Mouse (Mus musculus) hindbrain, embryonic 12.5 days (tissue): ENCODE measurements around the gene Bola3. TPM values are rescaled to one million over a fixed set of nuclear protein-coding genes. Genes with fewer than 3 reads are reported as not detected.
"Not testable (repeated sequence)": the region's sequence is repeated elsewhere in the genome, so short reads cannot be mapped to it uniquely, and the experiment has no call there.

Experiments
- ATAC-seq: fragments of 200-750 bp; cut with Nextera tagmentation; 2 replicates; pipeline ENCODE4 v1.8.0; 2017; ENCODE audit warnings: moderate TSS enrichment; ENCODE audit not compliant: low FRiP score
- H3K27ac ChIP-seq: fragments of 300-500 bp; sonication (generic); 2 replicates; pipeline ENCODE4 v1.5.1; 2016; ENCODE audit warnings: mild to moderate bottlenecking
- H3K27me3 ChIP-seq: fragments of 300-500 bp; sonication (generic); 2 replicates; pipeline ENCODE4 v1.6.1; 2016; ENCODE audit warnings: mild to moderate bottlenecking
- H3K36me3 ChIP-seq: fragments of 300-500 bp; sonication (generic); 2 replicates; pipeline ENCODE4 v1.6.1; 2016; ENCODE audit warnings: mild to moderate bottlenecking
- H3K4me1 ChIP-seq: fragments of 300-500 bp; sonication (generic); 2 replicates; pipeline ENCODE4 v1.6.1; 2016
- H3K4me2 ChIP-seq: fragments of 300-500 bp; sonication (generic); replicated peaks from 2 replicates; pipeline ENCODE4 v1.6.1; 2016; ENCODE audit warnings: mild to moderate bottlenecking
- H3K4me3 ChIP-seq: fragments of 300-500 bp; sonication (generic); 2 replicates; pipeline ENCODE4 v1.5.1; 2016; ENCODE audit warnings: mild to moderate bottlenecking
- H3K9ac ChIP-seq: fragments of 300-500 bp; sonication (generic); 2 replicates; pipeline ENCODE4 v1.6.1; 2016; ENCODE audit warnings: mild to moderate bottlenecking, moderate library complexity
- H3K9me3 ChIP-seq: fragments of 300-500 bp; sonication (generic); replicated peaks from 2 replicates; pipeline ENCODE4 v1.6.1; 2016; ENCODE audit warnings: mild to moderate bottlenecking
- WGBS: fragments of 180-500 bp; shearing (Covaris S2); methylation state at CpG from one replicate; pipeline ENCODE4 v1.1.7; 2016; 5-methylcytosine and 5-hydroxymethylcytosine counted together
- polyA plus RNA-seq: library from polyadenylated mRNA; unstranded; fragments of >200 nt; fragmentation: Nextera tagmentation; extraction: Ambion mirVana; gene quantifications from 2 replicates; pipeline ENCODE4 v1.2.1, GENCODE M21; 2016

Bola3 gene
- polyA plus RNA-seq, 1 experiment from 2014 or later = 92.1 TPM

DNA sequence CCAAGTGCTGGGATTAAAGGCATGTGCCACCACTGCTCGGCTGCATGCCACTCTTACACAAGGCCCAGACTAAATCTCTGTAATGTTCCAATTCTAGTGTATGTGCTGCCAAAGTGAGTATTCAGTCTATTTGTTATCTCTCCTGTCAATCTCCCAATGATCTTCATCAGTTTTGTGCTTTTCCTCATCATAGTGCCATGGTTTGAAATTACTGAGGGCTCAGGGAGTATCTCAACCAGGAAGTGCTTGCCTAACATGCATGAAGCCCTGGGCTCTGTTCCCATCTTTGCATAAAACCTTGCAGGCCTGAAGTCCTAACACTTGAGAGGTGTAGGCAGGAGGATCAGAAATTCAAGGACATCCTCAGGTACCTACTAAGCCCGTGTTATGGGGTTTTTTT, 26.2 kb upstream of the Bola3 start:
- no peaks in the 10 kb centered on the region for H3K9me3 ChIP-seq
- 73% methylated on average over 2 of the region's 2 CpGs for WGBS
- H3K4me3 ChIP-seq = no peak overlapping the region
- H3K9ac ChIP-seq = no peak overlapping the region
- no peaks in the 10 kb centered on the region for H3K36me3 ChIP-seq
- peaks cover 12% of the 10 kb centered on the region for H3K4me1 ChIP-seq
- no peak for ATAC-seq
- H3K27me3 ChIP-seq = no peaks in the 10 kb centered on the region
- H3K4me2 ChIP-seq = no peak overlapping the region
- H3K27ac ChIP-seq = no peak overlapping the region

DNA sequence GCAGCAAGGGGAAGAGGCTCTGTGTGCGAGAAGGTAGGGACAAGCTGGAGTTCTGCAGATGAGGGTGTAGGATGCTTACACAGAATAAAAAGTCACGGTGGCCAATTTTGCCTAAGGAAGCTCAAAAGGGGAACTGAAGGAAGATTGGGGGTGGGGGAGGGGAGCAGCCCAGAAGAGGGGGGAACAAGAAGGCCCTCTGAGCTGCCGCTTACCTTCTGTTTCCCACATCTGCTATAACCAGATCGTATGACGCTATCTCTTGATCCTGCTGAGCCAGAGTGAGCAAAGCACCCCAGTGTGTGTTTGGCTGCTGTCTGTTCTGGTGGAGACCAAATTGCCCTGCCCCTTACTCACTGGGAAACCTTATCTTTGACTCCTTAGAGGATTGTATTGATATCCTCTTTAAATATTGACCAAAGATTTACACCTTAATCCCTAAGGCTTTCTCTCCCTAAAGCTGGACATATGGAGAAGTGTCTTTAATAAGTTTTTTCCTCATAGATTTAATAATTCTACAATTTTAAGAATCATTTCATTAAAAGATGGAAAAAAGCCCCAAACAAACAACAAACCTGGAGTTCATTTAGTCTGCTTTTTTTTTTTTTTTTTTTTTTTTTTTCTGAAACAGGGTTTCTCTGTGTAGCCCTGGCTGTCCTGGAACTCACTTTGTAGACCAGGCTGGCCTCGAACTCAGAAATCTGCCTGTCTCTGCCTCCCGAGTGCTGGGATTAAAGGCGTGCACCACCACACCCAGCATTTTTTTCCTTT, 25.1 kb upstream of the Bola3 start:
- Histone ChIP-seq H3K4me3 (no peak overlapping the region), H3K4me1 (peaks cover 15% of the 10 kb centered on the region), H3K27me3 (no peaks in the 10 kb centered on the region), H3K9me3 (no peaks in the 10 kb centered on the region), H3K4me2 (no peak overlapping the region), H3K36me3 (no peaks in the 10 kb centered on the region), H3K9ac (no peak overlapping the region), H3K27ac (no peak overlapping the region)
- 73% methylated on average over 8 of the region's 8 CpGs for WGBS
- ATAC-seq = no peak

DNA sequence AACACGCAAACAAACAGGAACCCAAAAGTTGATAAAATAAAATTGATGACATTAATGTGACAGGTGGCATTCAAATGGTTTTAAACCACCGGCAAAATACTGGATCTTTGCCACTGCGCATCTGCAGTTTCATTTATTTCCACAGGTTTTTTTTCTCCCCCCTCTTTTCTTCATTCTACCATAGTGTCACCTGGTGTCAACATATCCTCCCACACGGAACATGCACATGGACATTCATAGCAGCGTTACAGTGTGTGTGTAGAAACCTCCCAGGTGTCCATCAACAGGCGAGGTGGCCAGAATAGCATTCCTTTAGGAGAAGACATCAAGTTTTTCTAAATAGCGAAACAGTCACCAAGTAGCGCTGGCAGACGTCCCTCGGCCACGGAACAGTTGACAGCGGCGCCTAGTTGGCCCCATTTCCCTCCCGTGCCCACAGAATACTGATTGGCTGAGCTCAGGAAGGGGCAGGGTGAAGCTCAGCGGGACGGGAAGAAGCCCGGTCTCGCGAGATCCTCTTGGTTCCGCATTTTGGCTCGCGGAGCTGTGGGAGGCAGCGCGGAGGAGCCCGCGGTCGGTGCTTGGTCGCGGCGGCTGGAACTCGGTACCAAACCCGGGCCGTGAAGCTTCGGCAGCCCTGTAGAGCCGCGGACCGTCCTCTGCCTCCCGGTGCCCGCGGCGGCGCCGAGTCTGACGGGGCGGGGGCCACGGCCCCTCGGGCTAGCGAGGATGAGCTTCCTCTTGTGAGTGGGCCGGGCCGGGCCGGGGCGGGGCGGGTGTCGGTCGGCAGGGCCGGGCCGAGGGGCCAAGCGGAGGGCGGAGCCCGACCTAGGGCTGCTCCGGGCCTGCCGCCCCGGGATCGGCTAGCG, 23.2 kb upstream of the Bola3 start, which contains the start of the genes Mthfd2 and Mob1a:
Gene Mthfd2, minus strand, starts transcription at position 384 of the 869 bp plus-strand sequence.
Gene Mob1a, plus strand, starts transcription at position 492 of the 869 bp plus-strand sequence.
- peaks cover 16% of the 10 kb centered on the region for H3K4me1 ChIP-seq
- H3K4me3 ChIP-seq = peak within 1 kb of the TSS; percentile 91
- no peaks in the 10 kb centered on the region for H3K9me3 ChIP-seq
- H3K36me3 ChIP-seq = peaks cover 10% of the 10 kb centered on the region
- peak; percentile 99 for ATAC-seq
- H3K9ac ChIP-seq = peak within 1 kb of the TSS; percentile 96
- WGBS = 1% methylated on average over 61 of the region's 65 CpGs
- peak within 1 kb of the TSS; percentile 92 for H3K27ac ChIP-seq
- H3K27me3 ChIP-seq = no peaks in the 10 kb centered on the region
- H3K4me2 ChIP-seq = peak within 1 kb of the TSS; percentile 73

DNA sequence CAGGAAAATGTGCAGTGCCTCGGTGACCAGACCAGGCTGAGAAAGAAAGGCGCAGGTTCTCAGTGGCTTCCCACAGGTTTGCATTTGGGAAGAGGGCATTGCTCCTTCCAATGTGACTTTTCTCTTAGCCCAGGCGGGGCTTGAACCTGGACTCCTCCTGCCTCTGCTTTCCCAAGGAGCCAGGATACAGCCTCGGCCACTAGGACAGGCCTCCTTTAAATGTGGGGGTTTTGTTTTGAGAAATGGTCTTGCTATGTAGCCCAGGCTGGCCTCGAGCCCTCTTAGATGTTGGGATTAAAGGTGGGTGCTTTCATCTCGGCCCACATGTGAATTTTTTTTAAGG, 22.6 kb upstream of the Bola3 start:
- Histone ChIP-seq H3K4me3 (peak overlapping the region; percentile 91), H3K9ac (peak overlapping the region; percentile 96), H3K4me2 (peak overlapping the region; percentile 73), H3K27ac (peak overlapping the region; percentile 92), H3K36me3 (peaks cover 13% of the 10 kb centered on the region), H3K9me3 (no peaks in the 10 kb centered on the region), H3K4me1 (peaks cover 16% of the 10 kb centered on the region), H3K27me3 (no peaks in the 10 kb centered on the region)
- 9% methylated on average over 6 of the region's 6 CpGs for WGBS
- no peak; the same call in 1 of the 2 replicates for ATAC-seq

DNA sequence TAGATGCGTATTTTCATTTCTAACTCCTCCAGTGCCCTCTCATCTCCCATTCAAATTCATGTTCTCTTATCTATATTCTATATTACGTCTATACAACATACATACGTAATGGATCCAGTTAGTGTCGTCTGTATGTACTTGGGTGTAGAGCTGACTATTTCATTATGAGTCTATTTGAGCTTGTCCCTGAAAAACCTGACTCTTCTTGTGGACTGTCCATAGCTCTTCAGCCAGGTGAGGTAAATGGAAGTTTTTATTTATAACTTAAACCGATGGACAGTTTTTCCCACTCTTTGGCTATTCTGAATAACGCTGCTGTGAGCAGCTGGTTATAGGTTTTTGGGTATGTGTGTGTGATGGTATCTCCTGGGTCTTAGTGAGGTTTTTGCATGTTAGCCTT, 22.2 kb upstream of the Bola3 start:
- H3K4me2 ChIP-seq = peak overlapping the region; percentile 73
- H3K4me1 ChIP-seq = peaks cover 16% of the 10 kb centered on the region
- H3K9ac ChIP-seq = peak overlapping the region; percentile 96
- no peak for ATAC-seq
- WGBS = 65% methylated on average over 6 of the region's 6 CpGs
- no peak overlapping the region for H3K27ac ChIP-seq
- no peaks in the 10 kb centered on the region for H3K27me3 ChIP-seq
- peak overlapping the region; percentile 91 for H3K4me3 ChIP-seq
- peaks cover 17% of the 10 kb centered on the region for H3K36me3 ChIP-seq
- H3K9me3 ChIP-seq = no peaks in the 10 kb centered on the region

DNA sequence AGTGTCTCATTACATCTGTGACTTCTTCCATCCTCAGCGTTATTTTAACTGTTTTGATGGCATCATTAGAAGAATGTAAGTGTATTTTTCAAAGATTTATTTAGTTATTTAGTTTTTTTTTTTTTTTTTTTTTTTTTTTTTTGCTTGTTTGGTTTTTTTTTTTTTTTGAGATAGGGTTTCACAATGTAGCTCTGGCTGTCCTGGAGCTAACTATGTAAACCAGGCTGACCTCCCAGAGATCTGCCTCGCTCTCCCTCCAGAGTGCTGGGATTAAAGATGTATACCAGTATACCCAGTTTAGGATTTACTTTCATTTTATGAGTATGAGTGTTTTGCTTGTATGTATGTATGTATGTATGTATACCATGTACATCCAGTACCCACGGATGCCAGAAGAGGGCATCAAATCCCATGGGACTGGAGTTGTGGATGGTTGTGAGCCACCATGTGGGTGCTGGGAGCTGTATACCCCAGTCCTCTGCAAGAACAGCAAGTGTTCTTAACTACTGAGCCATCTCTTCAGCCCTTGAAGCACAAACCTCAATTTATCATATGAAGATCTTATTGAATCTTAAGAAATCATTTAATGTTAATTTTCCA, 21.3 kb upstream of the Bola3 start:
- no peak overlapping the region for H3K4me3 ChIP-seq
- ATAC-seq = no peak
- H3K4me1 ChIP-seq = peaks cover 16% of the 10 kb centered on the region
- peaks cover 24% of the 10 kb centered on the region for H3K36me3 ChIP-seq
- no peak overlapping the region for H3K27ac ChIP-seq
- H3K9me3 ChIP-seq = no peaks in the 10 kb centered on the region
- no peak overlapping the region for H3K4me2 ChIP-seq
- no peaks in the 10 kb centered on the region for H3K27me3 ChIP-seq
- no peak overlapping the region for H3K9ac ChIP-seq
- WGBS = 91% methylated on average over 3 of the region's 3 CpGs

DNA sequence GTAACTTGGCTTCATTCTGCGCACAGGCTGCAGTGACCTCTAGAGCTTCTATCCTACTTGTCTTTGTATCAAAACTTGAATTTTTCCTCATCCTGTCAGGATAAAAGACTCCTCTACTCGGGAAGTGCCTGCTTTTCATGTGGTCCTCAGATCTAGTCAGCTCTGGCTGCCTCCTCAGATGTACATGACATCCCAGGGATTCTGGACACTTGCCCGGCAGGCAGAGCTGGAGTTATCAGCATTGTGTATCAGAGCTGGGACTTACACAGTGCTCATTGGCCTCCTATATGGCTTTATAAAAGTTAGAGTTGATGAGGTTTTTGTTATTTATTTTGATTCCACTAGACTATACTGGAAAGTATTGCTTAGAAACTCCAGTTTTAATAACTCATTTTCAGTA, 7.6 kb upstream of the Bola3 start:
- 84% methylated on average over 3 of the region's 3 CpGs for WGBS
- no peak for ATAC-seq
- Histone ChIP-seq H3K9me3 (no peaks in the 10 kb centered on the region), H3K4me3 (no peak overlapping the region), H3K4me1 (no peaks in the 10 kb centered on the region), H3K36me3 (peaks cover 49% of the 10 kb centered on the region), H3K4me2 (no peak overlapping the region), H3K9ac (no peak overlapping the region), H3K27ac (no peak overlapping the region), H3K27me3 (no peaks in the 10 kb centered on the region)

DNA sequence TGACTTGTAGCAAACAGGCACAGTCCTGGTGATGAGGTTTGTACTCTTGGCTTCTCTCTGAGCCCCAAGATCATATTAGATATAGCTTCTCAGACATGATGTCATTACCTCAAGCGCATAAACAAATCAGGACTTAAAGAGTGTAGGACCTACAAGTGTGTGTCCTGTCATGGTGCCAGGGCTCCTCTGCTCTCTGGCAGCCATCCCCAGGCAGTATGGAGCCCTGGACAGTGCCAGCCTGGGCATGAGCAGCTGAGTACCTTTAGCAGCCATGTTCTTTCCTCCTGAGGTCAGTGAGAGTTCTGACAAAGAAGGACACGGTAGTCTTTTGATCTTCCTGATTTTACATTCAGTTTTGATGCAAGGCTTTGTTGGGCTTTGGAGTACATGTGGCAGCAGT, 6.0 kb upstream of the Bola3 start:
- 90% methylated on average over 2 of the region's 2 CpGs for WGBS
- H3K4me2 ChIP-seq = no peak overlapping the region
- no peaks in the 10 kb centered on the region for H3K27me3 ChIP-seq
- no peak overlapping the region for H3K27ac ChIP-seq
- H3K36me3 ChIP-seq = peaks cover 46% of the 10 kb centered on the region
- no peak overlapping the region for H3K9ac ChIP-seq
- no peak for ATAC-seq
- no peaks in the 10 kb centered on the region for H3K9me3 ChIP-seq
- H3K4me3 ChIP-seq = no peak overlapping the region
- H3K4me1 ChIP-seq = no peaks in the 10 kb centered on the region

DNA sequence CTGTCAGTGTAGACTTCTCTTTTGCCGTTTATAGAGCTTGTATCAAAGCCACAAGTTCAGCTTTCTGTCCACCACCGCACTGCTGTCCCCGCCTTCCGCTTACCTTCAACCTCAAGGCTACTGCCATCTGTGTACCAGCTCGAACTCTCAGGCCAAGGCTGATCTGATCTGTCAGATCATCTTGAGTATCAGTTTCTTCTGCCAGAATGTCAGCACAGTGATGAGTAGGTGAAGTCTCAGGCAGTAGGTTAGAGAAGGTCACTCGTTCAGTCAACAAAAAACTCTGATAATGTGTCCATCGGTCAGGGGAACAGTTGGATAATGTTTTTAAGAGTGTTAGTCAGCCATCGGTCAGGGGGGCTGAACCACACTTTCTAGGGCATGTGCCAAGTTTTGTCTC, 3.7 kb upstream of the Bola3 start:
- WGBS = 95% methylated on average over 8 of the region's 8 CpGs
- peaks cover 26% of the 10 kb centered on the region for H3K36me3 ChIP-seq
- ATAC-seq, H3K4me1 ChIP-seq, H3K9me3 ChIP-seq, H3K4me3 ChIP-seq, H3K9ac ChIP-seq, H3K27ac ChIP-seq, H3K4me2 ChIP-seq, H3K27me3 ChIP-seq: not testable (repeated sequence)

DNA sequence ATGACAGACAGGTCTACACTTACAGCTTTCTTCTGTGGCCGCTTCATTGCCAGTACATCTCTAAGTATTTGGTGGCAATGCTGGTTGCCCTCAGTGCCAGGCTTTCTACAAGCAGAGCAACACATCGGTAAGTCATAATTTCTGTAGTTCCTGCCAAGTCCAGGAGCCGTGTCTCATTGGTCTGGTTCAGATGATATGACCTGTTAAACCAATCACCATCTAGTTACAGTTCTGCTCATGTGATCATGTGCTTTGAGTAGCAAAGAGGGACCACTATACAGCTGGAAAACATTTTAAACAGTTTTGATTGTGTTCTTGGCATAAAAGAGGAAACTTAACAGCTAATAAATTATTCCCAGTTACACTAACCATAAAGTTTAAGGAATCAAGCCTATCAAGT, 1.0 kb upstream of the Bola3 start:
- H3K4me2 ChIP-seq = no peak overlapping the region
- no peak overlapping the region for H3K27ac ChIP-seq
- H3K27me3 ChIP-seq = no peaks in the 10 kb centered on the region
- peaks cover 3% of the 10 kb centered on the region for H3K36me3 ChIP-seq
- WGBS = 94% methylated on average over 3 of the region's 3 CpGs
- peaks cover 13% of the 10 kb centered on the region for H3K4me1 ChIP-seq
- no peak overlapping the region for H3K9ac ChIP-seq
- no peak overlapping the region for H3K4me3 ChIP-seq
- no peak for ATAC-seq
- no peaks in the 10 kb centered on the region for H3K9me3 ChIP-seq

DNA sequence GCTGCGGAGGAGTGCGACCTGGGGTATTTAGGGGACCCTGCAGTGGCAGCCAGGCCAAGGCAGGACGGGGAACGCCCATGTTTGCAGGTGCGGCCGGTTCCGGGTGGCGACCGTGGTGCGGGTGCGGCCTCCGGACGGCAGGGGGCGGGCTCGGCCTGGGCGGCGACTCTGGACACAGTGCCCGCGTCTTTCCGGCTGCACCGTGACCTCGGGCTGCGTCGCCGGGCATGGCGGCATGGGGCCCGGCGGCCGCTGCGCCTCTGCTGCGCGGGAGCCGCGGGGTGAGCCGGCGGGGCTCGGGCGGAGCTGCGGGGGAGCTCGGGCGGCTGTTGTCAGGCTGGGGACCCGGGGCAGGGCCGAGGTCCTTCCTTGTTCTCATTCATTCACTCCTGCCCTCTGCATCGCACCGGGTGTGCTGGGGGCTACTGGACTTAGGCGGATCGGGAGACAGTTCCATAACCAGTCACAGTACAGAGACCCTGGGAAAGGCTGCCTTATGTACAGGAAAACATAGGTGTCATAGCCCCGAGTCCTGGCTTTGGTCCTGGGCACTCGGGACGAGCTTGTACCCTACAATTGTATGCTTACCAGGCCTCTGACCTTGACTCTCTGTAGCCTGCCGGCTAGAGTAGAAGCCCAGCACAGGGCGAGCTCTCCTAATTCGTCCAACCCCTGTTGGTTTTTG, 469 bp downstream of the Bola3 start:
- H3K4me1 ChIP-seq = peaks cover 13% of the 10 kb centered on the region
- no peak overlapping the region for H3K27ac ChIP-seq
- no peaks in the 10 kb centered on the region for H3K27me3 ChIP-seq
- H3K4me3 ChIP-seq = peak overlapping the region; percentile 74
- peak; percentile 95 for ATAC-seq
- H3K4me2 ChIP-seq = peak overlapping the region; percentile 72
- H3K9ac ChIP-seq = peak overlapping the region; percentile 81
- under 1% methylated on average over 38 of the region's 53 CpGs for WGBS
- no peaks in the 10 kb centered on the region for H3K9me3 ChIP-seq
- H3K36me3 ChIP-seq = peaks cover 13% of the 10 kb centered on the region; the same call in 1 of the 2 replicates

DNA sequence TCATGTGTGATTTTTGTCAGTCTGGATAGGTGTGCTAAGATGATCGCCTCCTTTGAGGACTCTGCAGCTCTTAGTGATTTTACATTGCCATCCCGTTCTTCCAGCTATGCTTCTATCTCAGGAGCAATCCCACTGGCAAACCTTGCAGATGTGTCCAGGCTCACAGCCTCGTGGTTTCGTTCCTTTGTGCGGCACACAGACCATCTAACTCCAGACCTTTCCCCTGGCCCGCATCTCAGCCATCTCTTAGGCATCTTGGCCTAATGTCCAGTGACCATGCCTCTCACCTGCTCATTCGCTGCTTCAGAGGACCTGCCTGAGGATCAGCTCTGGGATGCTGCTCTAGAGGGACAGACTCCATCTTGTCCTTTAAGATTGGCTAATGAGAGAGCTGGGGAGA, 1.2 kb downstream of the Bola3 start:
- Histone ChIP-seq H3K27me3 (no peaks in the 10 kb centered on the region), H3K4me1 (peaks cover 13% of the 10 kb centered on the region), H3K27ac (no peak overlapping the region), H3K9ac (peak overlapping the region; percentile 81), H3K9me3 (no peaks in the 10 kb centered on the region), H3K4me2 (peak overlapping the region; percentile 72), H3K36me3 (peaks cover 21% of the 10 kb centered on the region), H3K4me3 (peak overlapping the region; percentile 74)
- 88% methylated on average over 7 of the region's 7 CpGs for WGBS
- no peak for ATAC-seq
